Comparison of ENCODE assay signal across 8 mouse cellular contexts in the genomic region with DNA sequence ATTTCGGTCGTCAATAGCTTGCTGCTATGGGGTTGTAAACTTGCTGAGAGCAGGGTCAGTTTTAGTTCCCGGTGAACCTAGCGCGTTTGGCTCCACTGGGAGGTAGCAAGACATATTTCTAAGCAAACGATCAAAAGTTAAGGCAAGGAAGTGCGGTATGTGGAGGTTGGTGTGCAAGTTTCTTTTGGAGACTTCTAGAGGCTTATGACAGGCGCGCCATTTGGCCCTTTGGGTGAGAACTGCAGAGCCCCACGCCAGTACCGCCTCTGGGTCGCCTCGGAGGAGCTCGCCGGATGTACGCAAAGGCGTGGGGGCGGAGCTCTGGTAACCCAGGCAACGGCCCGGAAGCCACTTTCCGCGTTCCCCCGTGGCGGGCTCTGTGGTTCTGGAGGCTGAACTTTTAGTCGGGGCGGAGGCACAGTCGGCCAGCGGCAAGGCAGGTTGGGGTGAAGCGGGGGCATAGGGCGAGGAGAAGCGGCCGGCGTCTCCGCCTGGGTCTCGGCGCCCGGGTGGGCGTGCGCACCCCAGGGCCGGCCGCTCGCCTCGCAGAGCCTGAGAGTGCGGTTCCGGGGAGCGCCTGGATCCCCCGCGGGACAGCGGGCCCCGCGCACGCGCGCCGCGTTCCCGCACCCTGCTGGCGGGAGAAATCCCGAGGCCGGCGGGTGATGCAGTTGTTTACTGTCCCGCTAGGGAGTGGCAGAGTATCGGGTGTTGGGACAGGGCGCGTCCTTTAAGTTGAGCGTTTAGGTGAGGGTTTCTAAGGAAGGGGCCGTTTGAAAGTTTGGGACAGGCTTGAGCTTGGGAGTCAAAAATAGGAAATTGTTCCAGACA. TPM values are rescaled to one million over a fixed set of nuclear protein-coding genes. Genes with fewer than 3 reads are reported as not detected.
DNase-seq lines count a peak whose midpoint lies in the region; ATAC-seq lines count a peak whose summit lies in the region.

A gene (plus strand): TSS at position 51 of the 831 bp plus-strand sequence.

- no peaks in the 10 kb centered on the region for H3K9me3 ChIP-seq in heart, embryonic 13.5 days
- no peaks in the 10 kb centered on the region for H3K9me3 ChIP-seq in liver, embryonic 13.5 days (replicated peaks)
- no peaks in the 10 kb centered on the region for H3K9me3 ChIP-seq in stomach, embryonic 16.5 days (replicated peaks; ENCODE audit: control insufficient read depth, low read length)

- peak within 1 kb of the TSS; percentile 93 for H3K27ac ChIP-seq in heart, embryonic 13.5 days (replicated peaks)
- peak within 1 kb of the TSS; percentile 96 for H3K27ac ChIP-seq in liver, embryonic 13.5 days
- peak within 1 kb of the TSS; percentile 83 for H3K27ac ChIP-seq in stomach, embryonic 16.5 days (ENCODE audit: low read length)

- ATAC-seq in erythroid progenitor cell, adult 5-6 weeks (replicated peaks; ENCODE audit: low FRiP score, poor library complexity, severe bottlenecking) = peak; percentile 96
- peak; percentile 95 for ATAC-seq in heart, embryonic 13.5 days (ENCODE audit: extremely low read depth, insufficient number of reproducible peaks, low FRiP score, low TSS enrichment)
- peak; percentile 97 for ATAC-seq in liver, embryonic 13.5 days (ENCODE audit: low read depth)
- peak; percentile 98 for ATAC-seq in stomach, embryonic 16.5 days (ENCODE audit: insufficient read depth, low FRiP score)

- under 1% methylated on average over 67 of the region's 67 CpGs for WGBS in heart, embryonic 13.5 days
- WGBS in liver, embryonic 13.5 days (ENCODE audit: insufficient replicate concordance) = under 1% methylated on average over 67 of the region's 67 CpGs
- under 1% methylated on average over 66 of the region's 67 CpGs for WGBS in stomach, embryonic 16.5 days

- H3K4me2 ChIP-seq in heart, embryonic 13.5 days = peak within 1 kb of the TSS; percentile 75
- H3K4me2 ChIP-seq in liver, embryonic 13.5 days = peak within 1 kb of the TSS; percentile 78
- peak within 1 kb of the TSS; percentile 85 for H3K4me2 ChIP-seq in stomach, embryonic 16.5 days (ENCODE audit: low read depth, low read length)

- no peaks in the 10 kb centered on the region for H3K36me3 ChIP-seq in heart, embryonic 13.5 days
- no peaks in the 10 kb centered on the region for H3K36me3 ChIP-seq in liver, embryonic 13.5 days
- no peaks in the 10 kb centered on the region for H3K36me3 ChIP-seq in stomach, embryonic 16.5 days (ENCODE audit: control insufficient read depth, insufficient read depth, low read length)

- DNase-seq in CD4-positive helper T cell, adult 2 months (ENCODE audit: low read depth, low spot score) = peak; percentile 96
- peak; percentile 76 for DNase-seq in brain, embryonic 18.5 days (ENCODE audit: low read depth, low spot score)
- peak; percentile 99 for DNase-seq in kidney, postnatal 10 days
- DNase-seq in liver, embryonic 13.5 days = peak; percentile 91
- DNase-seq in neural tube, embryonic 10.5 days (ENCODE audit: extremely low spot score, low spot score) = peak; percentile 96

- peak within 1 kb of the TSS; percentile 90 for H3K4me3 ChIP-seq in heart, embryonic 13.5 days
- peak within 1 kb of the TSS; percentile 86 for H3K4me3 ChIP-seq in liver, embryonic 13.5 days (replicated peaks)
- H3K4me3 ChIP-seq in stomach, embryonic 16.5 days (replicated peaks; ENCODE audit: low read length) = peak within 1 kb of the TSS; percentile 57

- H3K4me1 ChIP-seq in heart, embryonic 13.5 days = peaks cover 24% of the 10 kb centered on the region
- H3K4me1 ChIP-seq in liver, embryonic 13.5 days (replicated peaks) = peaks cover 32% of the 10 kb centered on the region
- peaks cover 9% of the 10 kb centered on the region; the same call in 1 of the 2 replicates for H3K4me1 ChIP-seq in stomach, embryonic 16.5 days (ENCODE audit: control insufficient read depth, insufficient read depth, low read length)

- H3K27me3 ChIP-seq in heart, embryonic 13.5 days (replicated peaks) = 0 out of 2 replicates have a peak, but pooled peaks cover 5% of the 10 kb centered on the region
- no peaks in the 10 kb centered on the region for H3K27me3 ChIP-seq in liver, embryonic 13.5 days
- H3K27me3 ChIP-seq in stomach, embryonic 16.5 days (ENCODE audit: control insufficient read depth, insufficient read depth, low read length) = no peaks in the 10 kb centered on the region

- H3K9ac ChIP-seq in heart, embryonic 13.5 days = peak within 1 kb of the TSS; percentile 91
- peak within 1 kb of the TSS; percentile 87 for H3K9ac ChIP-seq in liver, embryonic 13.5 days
- H3K9ac ChIP-seq in stomach, embryonic 16.5 days (ENCODE audit: low read length) = peak within 1 kb of the TSS; percentile 72

RNA-seq across cellular contexts. Expression of the gene that starts here (rescaled TPM):
- 16.9 and 39.4 TPM in 2 replicates for total RNA-seq in erythroid progenitor cell, adult 5-6 weeks (2015; ENCODE audit: low replicate concordance)
- 11.5 and 23.9 TPM in 2 replicates for total RNA-seq in erythroid progenitor cell, adult 5-6 weeks (2017; ENCODE audit: low replicate concordance)
- 13.6 and 18.1 TPM in 2 replicates for polyA plus RNA-seq in heart, embryonic 13.5 days (2015; fragmentation: Nextera tagmentation; extraction: Ambion mirVana)
- 8.2 and 11.3 TPM in 2 replicates for polyA plus RNA-seq in liver, embryonic 13.5 days (2015; fragmentation: Nextera tagmentation; extraction: Ambion mirVana)
- 28.2 and 32.5 TPM in 2 replicates for polyA plus RNA-seq in stomach, embryonic 16.5 days (2015; fragmentation: Nextera tagmentation; extraction: Ambion mirVana)

Comparison
In these comparisons a context has a peak if more than half of its experiments do, and no peak if none do; other contexts are left out.
1. Peak in every context shown above with its lines: DNase-seq, ATAC-seq, H3K4me3 ChIP-seq and H3K27ac ChIP-seq.